Mouse (Mus musculus) Patski (cell line): Measurements from ENCODE around the gene Pdlim4. TPM values are rescaled to one million over a fixed set of nuclear protein-coding genes. Genes with fewer than 3 reads are reported as not detected.

Experiments
- ATAC-seq: fragments of 100-300 bp; one replicate; pipeline ENCODE4 v1.8.0; 2021
- CTCF ChIA-PET: fragments of 350-600 bp; sonication (Branson Sonifier 250); formaldehyde crosslinking; loops from one replicate; lab custom pipeline; 2022; ENCODE audit warnings: inconsistent platforms; lab: Charles Lee
- POLR2A ChIA-PET: fragments of 350-600 bp; sonication (Branson Sonifier 250); formaldehyde crosslinking; loops from one replicate; lab custom pipeline; 2022; ENCODE audit warnings: antibody characterized with exemption, inconsistent platforms; lab: Charles Lee
- DNase-seq: peaks from one replicate; pipeline ENCODE4 v3.0.0-alpha.2; 2011; ENCODE audit warnings: low read depth, low spot score
- H3K27me3 ChIP-seq: fragments of 371-371 bp; one replicate; pipeline ENCODE4 v1.5.1; 2021
- CTCF ChIP-seq: fragments of 100-300 bp; IDR thresholded peaks from one replicate; pipeline ENCODE4 v1.5.1; 2021
- in situ Hi-C: fragments of 300-500 bp; cut with MboI; formaldehyde crosslinking; loops from 3 replicates; pipeline ENCODE4 v1.11.1; 2018; ENCODE audit warnings: low pct_unique_long_range_greater_than_20kb, mixed read lengths
- polyA plus RNA-seq: library from polyadenylated mRNA; unstranded; gene quantifications from one replicate; pipeline ENCODE4 v1.2.3, GENCODE M21; 2021

Pdlim4 gene
- 0.51 TPM for polyA plus RNA-seq

- TF ChIP-seq CTCF, result no peak
- ATAC-seq, result no peak
- in situ Hi-C loops, result loop anchor here (10.0 kb wide), 1 partner anchor 304 kb away; no protein-coding TSS in a partner anchor
- ChIA-PET CTCF (no interaction called here), POLR2A (no interaction called here)
- no peaks in the 10 kb centered on the region for H3K27me3 ChIP-seq
- no peak for DNase-seq
These were observed at the start of gene Pdlim4 for GRCm38 (mm10) chr11:54068520-54069371. Gene Pdlim4 (minus strand): TSS chr11:54069014.

- ChIA-PET CTCF (interaction anchor here (1.4 to 1.9 kb wide), 3 partner anchors 24 to 31 kb away, joined by 3 to 8 read pairs (median 4); no protein-coding TSS in a partner anchor), POLR2A (no interaction called here)
- TF ChIP-seq CTCF, result no peak
- ATAC-seq, result no peak
- no peak for DNase-seq
- in situ Hi-C loops, result no loop called here
- no peaks in the 10 kb centered on the region for H3K27me3 ChIP-seq
These were observed 48.3 kb upstream of the Pdlim4 start for GRCm38 (mm10) chr11:54117096-54117495.

GRCm38 (mm10) chr11:54116406-54116805 lies 47.6 kb upstream of the Pdlim4 start:
- POLR2A ChIA-PET, result interaction anchor here (0.5 to 1.0 kb wide), 2 partner anchors 16 to 23 kb away, joined by 3 to 5 read pairs; no protein-coding TSS in a partner anchor
- in situ Hi-C loops, result no loop called here
- TF ChIP-seq CTCF, result no peak
- no peaks in the 10 kb centered on the region for H3K27me3 ChIP-seq
- CTCF ChIA-PET, result interaction anchor here (1.5 to 1.9 kb wide), 2 partner anchors 24 to 27 kb away, joined by 4 to 8 read pairs; no protein-coding TSS in a partner anchor
- DNase-seq (no peak), ATAC-seq (no peak)

- ATAC-seq (no peak), DNase-seq (no peak)
- TF ChIP-seq CTCF, result no peak
- ChIA-PET CTCF (interaction anchor here (1.5 kb wide), 1 partner anchor 23 kb away, joined by 4 read pairs; no protein-coding TSS in a partner anchor), POLR2A (interaction anchor here (1.0 kb wide), 1 partner anchor 24 kb away, joined by 3 read pairs; no protein-coding TSS in a partner anchor)
- H3K27me3 ChIP-seq, result no peaks in the 10 kb centered on the region
- in situ Hi-C loops, result no loop called here
These were observed 47.1 kb upstream of the Pdlim4 start for GRCm38 (mm10) chr11:54115911-54116310.

- ChIA-PET POLR2A (no interaction called here), CTCF (no interaction called here)
- DNase-seq (no peak), ATAC-seq (no peak)
- in situ Hi-C loops, result no loop called here
- TF ChIP-seq CTCF, result no peak
- H3K27me3 ChIP-seq, result no peaks in the 10 kb centered on the region
These were observed 46.5 kb upstream of the Pdlim4 start for GRCm38 (mm10) chr11:54115301-54115700.

- no peaks in the 10 kb centered on the region for H3K27me3 ChIP-seq
- no peak for ATAC-seq
- in situ Hi-C loops, result no loop called here
- no peak for DNase-seq
- no peak for TF ChIP-seq CTCF
- ChIA-PET POLR2A (no interaction called here), CTCF (no interaction called here)
These were observed 45.9 kb upstream of the Pdlim4 start for GRCm38 (mm10) chr11:54114746-54115145.

GRCm38 (mm10) chr11:54113352-54113751 lies 44.5 kb upstream of the Pdlim4 start:
- H3K27me3 ChIP-seq, result no peaks in the 10 kb centered on the region
- no peak for DNase-seq
- CTCF ChIA-PET, result interaction anchor here (1.7 to 4.0 kb wide), 5 partner anchors 9 to 31 kb away, joined by 5 to 15 read pairs (median 6); partner anchors contain the start of gene P4ha2
- ATAC-seq, result no peak
- TF ChIP-seq CTCF, result no peak
- in situ Hi-C loops, result no loop called here
- POLR2A ChIA-PET, result interaction anchor here (0.8 kb wide), 1 partner anchor 11 kb away, joined by 3 read pairs; no protein-coding TSS in a partner anchor

GRCm38 (mm10) chr11:54112920-54113319 lies 44.1 kb upstream of the Pdlim4 start:
- POLR2A ChIA-PET, result interaction anchor here (0.8 kb wide), 1 partner anchor 11 kb away, joined by 3 read pairs; no protein-coding TSS in a partner anchor
- peak; percentile 90 for ATAC-seq
- CTCF ChIA-PET, result interaction anchor here (0.8 to 4.0 kb wide), 8 partner anchors 10 to 59 kb away, joined by 3 to 15 read pairs (median 6); partner anchors contain the start of gene P4ha2
- TF ChIP-seq CTCF, result no peak
- DNase-seq, result peak; percentile 95
- in situ Hi-C loops, result no loop called here
- H3K27me3 ChIP-seq, result no peaks in the 10 kb centered on the region

- ChIA-PET CTCF (interaction anchor here (0.8 to 4.0 kb wide), 9 partner anchors 10 to 58 kb away, joined by 3 to 15 read pairs (median 6); partner anchors contain the start of gene P4ha2), POLR2A (interaction anchor here (1.3 kb wide), 1 partner anchor 51 kb away, joined by 3 read pairs; no protein-coding TSS in a partner anchor)
- no peaks in the 10 kb centered on the region for H3K27me3 ChIP-seq
- no peak for TF ChIP-seq CTCF
- DNase-seq (peak; percentile 91), ATAC-seq (no peak)
- in situ Hi-C loops, result no loop called here
These were observed 43.3 kb upstream of the Pdlim4 start for GRCm38 (mm10) chr11:54111976-54112741.

GRCm38 (mm10) chr11:54111291-54111690 lies 42.5 kb upstream of the Pdlim4 start:
- DNase-seq, result no peak
- in situ Hi-C loops, result no loop called here
- POLR2A ChIA-PET, result interaction anchor here (1.3 kb wide), 1 partner anchor 51 kb away, joined by 3 read pairs; no protein-coding TSS in a partner anchor
- ATAC-seq, result no peak
- no peak for TF ChIP-seq CTCF
- H3K27me3 ChIP-seq, result no peaks in the 10 kb centered on the region
- CTCF ChIA-PET, result interaction anchor here (1.1 to 4.0 kb wide), 5 partner anchors 9 to 57 kb away, joined by 5 to 15 read pairs (median 6); no protein-coding TSS in a partner anchor
